8 mouse cellular contexts compared by ENCODE assay signal in the genomic region with DNA sequence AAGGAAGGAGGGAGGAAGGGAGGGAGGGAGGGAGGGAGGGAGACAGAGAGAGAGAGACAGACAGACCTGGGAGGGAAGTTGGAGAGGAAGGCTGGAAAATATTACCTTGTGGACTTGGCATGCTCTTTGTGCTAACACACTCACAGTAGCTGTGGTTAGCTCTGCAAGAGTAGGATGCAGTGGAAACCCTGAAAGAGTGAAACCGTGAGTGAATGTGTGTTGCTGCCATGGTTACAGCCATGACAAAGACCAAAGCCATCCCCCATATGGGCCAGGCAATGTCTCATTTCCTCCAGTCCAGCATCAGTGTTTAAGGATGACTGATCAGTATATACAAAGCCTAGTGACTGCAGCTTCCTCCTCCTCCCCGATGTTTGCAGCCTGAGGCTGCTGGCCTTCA. TPM values are rescaled to one million over a fixed set of nuclear protein-coding genes. Genes with fewer than 3 reads are reported as not detected.
DNase-seq lines count a peak whose midpoint lies in the region; ATAC-seq and TF ChIP-seq lines count a peak whose summit lies in the region.

No protein-coding gene starts in this region.

- H3K9me3 ChIP-seq in lung, postnatal 0 days (ENCODE audit: low read length) = no peaks in the 10 kb centered on the region
- H3K9me3 ChIP-seq in intestine, embryonic 14.5 days (ENCODE audit: control insufficient read depth, low read length) = no peaks in the 10 kb centered on the region

- no peaks in the 10 kb centered on the region for H3K36me3 ChIP-seq in lung, postnatal 0 days (ENCODE audit: insufficient read depth, low read length)
- no peaks in the 10 kb centered on the region for H3K36me3 ChIP-seq in intestine, embryonic 14.5 days (ENCODE audit: control insufficient read depth, insufficient read depth, low read length)

- TF ChIP-seq EP300 in lung, postnatal 0 days (IDR thresholded peaks at IDR 0.05) = no peak

- WGBS in lung, postnatal 0 days = 6% methylated on average over 2 of the region's 2 CpGs
- WGBS in intestine, embryonic 14.5 days = 15% methylated on average over 2 of the region's 2 CpGs

- H3K4me3 ChIP-seq in lung, postnatal 0 days (ENCODE audit: low read depth, low read length) = peak overlapping the region; percentile 17; the same call in 1 of the 2 replicates
- H3K4me3 ChIP-seq in intestine, embryonic 14.5 days (ENCODE audit: low read depth, low read length) = no peak overlapping the region

- H3K27ac ChIP-seq in lung, postnatal 0 days (ENCODE audit: low read length) = no peak overlapping the region
- H3K27ac ChIP-seq in intestine, embryonic 14.5 days (ENCODE audit: low read depth) = no peak overlapping the region

- ATAC-seq in lung, postnatal 0 days = peak; percentile 82
- ATAC-seq in intestine, embryonic 14.5 days (replicated peaks; ENCODE audit: low FRiP score, low TSS enrichment, low read depth) = peak; percentile 36; the same call in 1 of the 2 replicates
- ATAC-seq in neutrophil, adult 5-6 weeks (ENCODE audit: extremely low read depth, insufficient number of reproducible peaks, low FRiP score, poor library complexity, severe bottlenecking) = peak; percentile 43; the same call in 1 of the 2 replicates

- peak overlapping the region; percentile 34 for H3K4me2 ChIP-seq in lung, postnatal 0 days (replicated peaks; ENCODE audit: low read depth, low read length)
- H3K4me2 ChIP-seq in intestine, embryonic 14.5 days (ENCODE audit: low read length) = peak overlapping the region; percentile 20; the same call in 1 of the 2 replicates

- no peaks in the 10 kb centered on the region for H3K4me1 ChIP-seq in lung, postnatal 0 days (ENCODE audit: insufficient read depth, low read depth, low read length)
- 0 out of 2 replicates have a peak, but pooled peaks cover 3% of the 10 kb centered on the region for H3K4me1 ChIP-seq in intestine, embryonic 14.5 days (replicated peaks; ENCODE audit: control insufficient read depth, insufficient read depth, low read length)

- H3K27me3 ChIP-seq in lung, postnatal 0 days (replicated peaks; ENCODE audit: insufficient read depth, low read length) = no peaks in the 10 kb centered on the region
- H3K27me3 ChIP-seq in intestine, embryonic 14.5 days (replicated peaks; ENCODE audit: control insufficient read depth, insufficient read depth, low read length) = no peaks in the 10 kb centered on the region

- peak; percentile 8 for DNase-seq in embryo, embryonic 10 days (ENCODE audit: low spot score)
- DNase-seq in embryo, embryonic 11 days = no peak
- DNase-seq in lung, postnatal 0 days (ENCODE audit: low spot score) = peak; percentile 50
- DNase-seq in lung, postnatal 14 days = no peak
- DNase-seq in intestine, embryonic 14.5 days (ENCODE audit: low spot score) = no peak
- DNase-seq in adrenal gland, postnatal 14 days = no peak
- no peak for DNase-seq in frontal cortex, postnatal 25 days (ENCODE audit: low spot score in 2 of 2)

- no peak for TF ChIP-seq CTCF in lung, postnatal 0 days (IDR thresholded peaks at IDR 0.05)

- no peak overlapping the region for H3K9ac ChIP-seq in lung, postnatal 0 days (replicated peaks; ENCODE audit: low read depth)
- no peak overlapping the region for H3K9ac ChIP-seq in intestine, embryonic 14.5 days (ENCODE audit: low read length)

RNA-seq across cellular contexts. Expression of gene Spink2, which starts 6.5 kb away (rescaled TPM):
- polyA plus RNA-seq in lung, postnatal 0 days (2015; fragmentation: Nextera tagmentation; extraction: Ambion mirVana) = 5.2 and 8.5 TPM in 2 replicates
- 1.3 and 1.6 TPM in 2 replicates for polyA plus RNA-seq in intestine, embryonic 14.5 days (2014; fragmentation: Nextera tagmentation; extraction: Ambion mirVana)
- not detected in 2 replicates for total RNA-seq in neutrophil, adult 5-6 weeks (2017)
- total RNA-seq in adrenal gland, postnatal 14 days (2021) = 0.64 TPM in 1 of 2 replicates, not detected in the other

RNA-seq across cellular contexts. Expression of gene Rest, which starts 47.6 kb away (rescaled TPM):
- 20.4 and 23.5 TPM in 2 replicates for polyA plus RNA-seq in lung, postnatal 0 days (2015; fragmentation: Nextera tagmentation; extraction: Ambion mirVana)
- polyA plus RNA-seq in intestine, embryonic 14.5 days (2014; fragmentation: Nextera tagmentation; extraction: Ambion mirVana) = 33.6 and 35.7 TPM in 2 replicates
- 62.9 and 70.3 TPM in 2 replicates for total RNA-seq in neutrophil, adult 5-6 weeks (2017)
- total RNA-seq in adrenal gland, postnatal 14 days (2021) = 26.0 and 26.1 TPM in 2 replicates

Comparison
In these comparisons a context has a peak if more than half of its experiments do, and no peak if none do; other contexts are left out.
1. DNase-seq: peak in embryo, embryonic 10 days (single experiment) and lung, postnatal 0 days (single experiment); none in embryo, embryonic 11 days (single experiment), lung, postnatal 14 days (single experiment), intestine, embryonic 14.5 days (single experiment), adrenal gland, postnatal 14 days (single experiment) and frontal cortex, postnatal 25 days (0 of 2).
2. Peak in every context shown above with its lines, with median percentiles within 50 percentile points of each other: ATAC-seq.